Mouse (Mus musculus) CD8-positive naive resting alpha-beta T cell, adult 2 months (primary cell): ENCODE data around the gene Bcas2.
A peak's percentile ranks its signal among the peaks of the same experiment; 100 is the strongest.
"Not testable (repeated sequence)": the region's sequence is repeated elsewhere in the genome, so short reads cannot be mapped to it uniquely, and the experiment has no call there.

ENCODE experiments used
- DNase-seq, 2 experiments: peaks; one replicate each; pipeline ENCODE4 v3.0.0; 2022; ENCODE audit warnings: low read depth in 2 of 2, low spot score in 2 of 2

Gene Bcas2

DNA sequence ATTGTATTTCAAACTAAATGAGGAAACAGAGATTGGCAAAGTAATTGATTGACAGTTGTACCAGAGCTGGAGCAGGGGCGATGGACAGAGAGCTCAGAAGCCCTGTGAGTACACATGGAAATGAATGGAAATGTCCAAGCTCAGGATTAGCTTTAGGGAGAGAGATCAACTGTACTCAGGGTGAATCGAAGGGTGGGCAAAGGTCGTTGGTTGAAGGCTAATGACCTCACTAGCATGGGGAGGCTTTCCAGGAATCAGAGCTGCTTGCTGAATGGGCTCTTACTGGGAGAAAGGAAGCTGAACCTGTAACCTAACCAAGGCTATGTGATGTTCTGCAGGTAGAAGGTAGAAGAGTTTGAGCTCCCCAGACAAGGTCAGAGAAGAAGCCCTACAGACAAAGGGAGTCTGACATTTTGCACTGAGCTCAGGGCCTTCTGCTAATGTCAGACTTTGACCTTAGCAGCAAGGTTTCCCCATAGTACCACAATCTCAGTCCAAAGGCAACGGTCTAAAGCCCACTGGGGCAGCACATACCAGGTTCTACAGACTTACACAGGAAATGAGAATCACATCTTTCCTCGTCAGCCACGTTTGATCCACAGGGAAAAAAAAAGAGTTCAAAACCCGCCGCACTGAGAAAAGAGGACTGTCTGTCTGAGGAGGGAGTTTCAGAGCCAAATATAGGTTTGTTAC lies 43.3 kb downstream of the Bcas2 start:
- DNase-seq, result no peak

DNA sequence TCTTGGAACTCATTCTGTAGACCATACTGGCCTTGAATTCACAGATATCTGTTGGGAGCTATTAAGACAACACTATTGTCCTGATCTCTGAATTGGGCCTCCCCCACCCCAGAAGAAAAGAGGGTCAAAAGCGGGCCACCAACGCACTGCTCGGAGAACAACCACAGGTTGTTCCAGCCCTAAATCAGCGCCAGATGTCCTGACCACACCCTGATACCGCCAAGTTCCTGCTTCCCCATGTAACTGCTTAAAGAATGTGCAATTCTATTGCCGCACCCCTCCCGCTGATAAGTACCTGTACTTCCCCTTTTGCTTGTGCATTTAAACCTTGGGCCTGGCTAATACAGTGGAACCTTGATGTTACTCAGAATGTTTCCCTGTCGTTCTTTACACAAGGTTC lies 43.9 kb downstream of the Bcas2 start:
- DNase-seq, result not testable (repeated sequence)

DNA sequence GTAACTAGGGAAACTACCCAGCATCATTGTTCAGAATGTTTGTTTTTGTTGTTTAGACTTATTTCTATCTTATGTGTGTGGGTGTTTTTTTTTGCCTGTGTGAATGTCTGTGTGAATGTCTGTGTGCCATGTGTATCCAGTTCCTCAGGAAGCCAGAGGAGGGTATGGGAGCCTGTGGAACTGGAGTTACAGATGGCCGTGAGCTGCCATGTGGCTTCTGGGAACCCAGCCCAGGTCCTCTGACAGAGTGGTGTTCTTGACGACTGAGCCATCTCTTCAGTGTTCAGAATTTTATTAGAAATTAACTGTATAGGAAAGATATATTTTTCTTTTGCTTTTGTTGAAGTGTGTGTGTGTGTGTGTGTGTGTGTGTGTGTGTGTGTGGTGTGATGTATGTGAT lies 50.0 kb downstream of the Bcas2 start:
- no peak for DNase-seq

DNA sequence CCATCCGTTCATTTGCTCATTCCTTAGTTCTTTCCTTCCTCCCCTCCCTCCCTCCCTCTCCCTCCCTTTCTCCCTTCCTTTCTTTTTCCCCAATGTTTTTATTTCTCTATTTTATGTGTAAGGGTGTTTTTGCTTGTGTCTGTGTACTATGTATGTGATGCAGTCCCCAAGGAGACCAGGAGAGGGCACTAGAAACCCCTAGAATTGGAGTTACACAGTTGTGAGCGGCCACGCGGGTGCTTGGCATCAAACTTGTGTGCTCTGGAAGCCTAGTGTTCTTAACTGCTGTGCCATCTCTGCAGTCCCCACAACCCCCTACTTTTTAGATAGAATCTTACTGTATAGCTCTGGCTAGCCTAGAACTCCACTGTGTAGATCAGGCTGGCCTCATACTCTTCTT lies 52.3 kb downstream of the Bcas2 start:
- peak; percentile 15 to 39 for DNase-seq

DNA sequence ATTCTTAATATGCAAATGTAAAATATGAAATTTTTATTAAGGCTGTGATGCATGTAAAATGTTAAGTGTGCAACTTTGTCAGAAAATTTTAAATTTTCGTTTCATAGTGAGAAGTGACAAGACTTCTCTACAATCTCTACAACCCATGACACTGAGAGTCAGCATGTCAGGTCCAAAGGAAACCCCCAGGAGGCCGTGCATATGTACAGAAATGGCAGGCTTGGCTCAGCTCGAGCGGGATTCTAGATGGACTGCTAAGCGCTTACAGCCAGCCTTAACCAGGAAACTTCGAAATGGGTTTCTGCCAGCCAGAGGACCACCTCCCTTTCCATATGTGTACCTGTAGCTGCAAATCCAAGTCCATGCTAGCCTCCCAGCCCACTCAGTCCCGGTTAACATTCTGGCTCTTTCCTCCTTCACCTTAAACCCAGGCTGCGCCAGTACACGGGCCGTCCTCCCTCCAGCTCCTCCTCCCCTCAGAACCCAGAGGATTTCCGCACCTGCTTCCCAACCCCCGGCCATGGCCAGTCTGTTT lies 52.8 kb downstream of the Bcas2 start:
- DNase-seq, result no peak

DNA sequence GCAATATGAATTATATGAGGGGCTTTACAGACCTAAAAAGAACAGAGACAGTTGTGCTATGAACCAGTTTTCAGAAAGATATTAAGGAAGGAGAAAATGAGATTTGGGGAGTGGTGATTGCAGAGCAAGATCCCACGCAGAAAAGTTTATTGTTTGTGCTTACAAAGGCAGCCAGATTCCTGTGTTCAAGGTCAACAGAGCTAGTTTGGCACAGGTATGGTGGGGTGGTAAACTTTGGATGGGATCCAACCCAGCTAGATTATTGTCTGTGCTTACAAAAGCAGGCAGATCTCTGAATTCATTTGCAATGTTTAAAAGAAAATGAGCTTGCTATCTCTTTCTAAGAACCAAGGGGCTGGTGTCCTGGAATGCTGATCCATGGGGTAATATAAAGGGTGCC lies 56.3 kb downstream of the Bcas2 start:
- no peak for DNase-seq
